Mouse (Mus musculus) small intestine, adult 10 weeks (tissue): Measurements from ENCODE around the gene Rgcc. TPM values are rescaled to one million over a fixed set of nuclear protein-coding genes. Genes with fewer than 3 reads are reported as not detected.

ENCODE experiments used
- polyA plus RNA-seq: library from polyadenylated mRNA; stranded (reverse); fragments of 350-450 nt; fragmentation: Illumina TruSeq; extraction: RNeasy Lipid Tissue Mini Kit (QIAGEN cat#74804); gene quantifications from one replicate; pipeline ENCODE4 v1.2.3, GENCODE M21; 2014; ENCODE audit warnings: low replicate concordance

Gene Rgcc
- 1.9 TPM for polyA plus RNA-seq

GRCm38 (mm10) chr14:79301466-79301875 lies at the start of gene Rgcc:
Rgcc (minus strand) TSS chr14:79301645.

Other genes with a start within 250 kb of the Rgcc start
- not detected for gene Zfp957, start 54.3 kb downstream of the Rgcc start, polyA plus RNA-seq
- 54.9 TPM for gene Naa16, start 89.1 kb upstream of the Rgcc start, polyA plus RNA-seq
- gene Mtrf1, start 96.1 kb upstream of the Rgcc start, polyA plus RNA-seq, result 7.6 TPM
- gene Kbtbd7, start 124.9 kb upstream of the Rgcc start, polyA plus RNA-seq, result 25.2 TPM
- gene Kbtbd6, start 150.2 kb upstream of the Rgcc start, polyA plus RNA-seq, result 2.2 TPM
- gene Elf1, start 179.5 kb upstream of the Rgcc start, polyA plus RNA-seq, result 112 TPM
- 44.1 TPM for gene Wbp4, start 179.9 kb upstream of the Rgcc start, polyA plus RNA-seq